Mouse (Mus musculus) CH12.LX (cell line): ENCODE data around the gene Rsrc1. TPM values are rescaled to one million over a fixed set of nuclear protein-coding genes. Genes with fewer than 3 reads are reported as not detected.

Experiments used
- DNase-seq: peaks from one replicate; pipeline ENCODE4 v3.0.0-alpha.2; 2013; ENCODE audit errors: extremely low read depth
- H3K27ac ChIP-seq: 2 replicates; pipeline ENCODE4 v1.5.1; 2012; ENCODE audit warnings: low read depth, mild to moderate bottlenecking, control low read depth, moderate library complexity; ENCODE audit not compliant: insufficient read depth
- H3K27me3 ChIP-seq: replicated peaks from 2 replicates; pipeline ENCODE3; 2012; ENCODE audit warnings: inconsistent platforms
- H3K36me3 ChIP-seq, 2 experiments: replicated peaks in 1 of 2; 2 replicates each; pipeline versions ENCODE3 to v1.6.1; 2012; ENCODE audit warnings: inconsistent platforms in 1 of 2, low read length in 1 of 2, mild to moderate bottlenecking in 1 of 2, mixed read lengths in 1 of 2, moderate library complexity in 1 of 2; ENCODE audit not compliant: control insufficient read depth in 1 of 2, insufficient read depth in 1 of 2
- H3K4me1 ChIP-seq, 2 experiments: 2 replicates each; pipeline ENCODE4 v1.6.1; 2012; ENCODE audit warnings: inconsistent platforms in 1 of 2, moderate library complexity in 1 of 2; ENCODE audit not compliant: insufficient read depth in 2 of 2, control insufficient read depth in 1 of 2
- H3K4me2 ChIP-seq: 2 replicates; pipeline ENCODE4 v1.6.1; 2012; ENCODE audit warnings: low read depth, mild to moderate bottlenecking, control low read depth; ENCODE audit not compliant: poor library complexity, insufficient read depth, severe bottlenecking
- H3K4me3 ChIP-seq, 3 experiments: fragments of 150-350 bp in 1 of 3; sonication (generic) in 1 of 3; replicated peaks in 1 of 3; 2 replicates each; pipeline versions ENCODE3 to v1.5.1; 2011 to 2012; ENCODE audit warnings: low read depth in 2 of 3, low read length in 2 of 3, mild to moderate bottlenecking in 2 of 3, moderate library complexity in 2 of 3, control low read depth in 1 of 3, improper control_type of control experiment in 1 of 3, inconsistent platforms in 1 of 3, mixed read lengths in 1 of 3; ENCODE audit not compliant: poor library complexity in 1 of 3
- H3K79me2 ChIP-seq: replicated peaks from 2 replicates; pipeline ENCODE4 v1.6.1; 2012; ENCODE audit warnings: mild to moderate bottlenecking, moderate library complexity; ENCODE audit not compliant: control insufficient read depth, poor library complexity, insufficient read depth, severe bottlenecking; ENCODE audit errors: extremely low read depth
- H3K9ac ChIP-seq: 2 replicates; pipeline ENCODE4 v1.6.1; 2012; ENCODE audit warnings: low read depth, mild to moderate bottlenecking, control low read depth, moderate library complexity; ENCODE audit not compliant: insufficient read depth
- H3K9me3 ChIP-seq: replicated peaks from 2 replicates; pipeline ENCODE3; 2012; ENCODE audit warnings: low read length, inconsistent platforms, mixed read lengths
- BHLHE40 ChIP-seq: IDR thresholded peaks from 2 replicates; pipeline ENCODE4 v1.6.1; 2011; ENCODE audit warnings: mild to moderate bottlenecking, low read depth, low read length, improper control_type of control experiment
- CTCF ChIP-seq, 2 experiments: IDR thresholded peaks in 1 of 2; conservative IDR thresholded peaks in 1 of 2; 2 replicates each; pipeline ENCODE4 v1.5.1; 2011 to 2012; ENCODE audit warnings: low read depth in 2 of 2, low read length in 2 of 2, improper control_type of control experiment in 1 of 2, inconsistent platforms in 1 of 2, mild to moderate bottlenecking in 1 of 2, moderate library complexity in 1 of 2
- EP300 ChIP-seq: IDR thresholded peaks from 2 replicates; pipeline ENCODE4 v1.6.1; 2011; ENCODE audit warnings: low read length, improper control_type of control experiment
- GABPA ChIP-seq: IDR thresholded peaks from 2 replicates; pipeline ENCODE4 v1.6.1; 2012; ENCODE audit warnings: low read depth, low read length, improper control_type of control experiment, inconsistent platforms; ENCODE audit not compliant: insufficient replicate concordance
- HCFC1 ChIP-seq: IDR thresholded peaks from 2 replicates; pipeline ENCODE4 v1.6.1; 2012; ENCODE audit warnings: low read depth, mild to moderate bottlenecking, inconsistent platforms, low read length, improper control_type of control experiment
- IRF4 ChIP-seq: IDR thresholded peaks from 2 replicates; pipeline ENCODE4 v1.6.1; 2014; ENCODE audit warnings: low read depth, mild to moderate bottlenecking, inconsistent platforms, low read length, improper control_type of control experiment
- JUN ChIP-seq: IDR thresholded peaks from 2 replicates; pipeline ENCODE4 v1.6.1; 2011; ENCODE audit warnings: low read depth, mild to moderate bottlenecking, low read length, improper control_type of control experiment, moderate library complexity; ENCODE audit not compliant: insufficient read depth
- JUND ChIP-seq: conservative IDR thresholded peaks from 2 replicates; pipeline ENCODE4 v1.6.1; 2011; ENCODE audit warnings: low read depth, low read length, improper control_type of control experiment
- MAFK ChIP-seq: IDR thresholded peaks from 2 replicates; pipeline ENCODE4 v1.6.1; 2011; ENCODE audit warnings: low read length, improper control_type of control experiment; ENCODE audit not compliant: insufficient replicate concordance
- MAX ChIP-seq: IDR thresholded peaks from 2 replicates; pipeline ENCODE4 v1.6.1; 2011; ENCODE audit warnings: low read length, improper control_type of control experiment
- MAZ ChIP-seq: IDR thresholded peaks from 2 replicates; pipeline ENCODE4 v1.6.1; 2012; ENCODE audit warnings: low read depth, mild to moderate bottlenecking, inconsistent platforms, low read length, improper control_type of control experiment, moderate library complexity
- MEF2A ChIP-seq: IDR thresholded peaks from 2 replicates; pipeline ENCODE4 v1.6.1; 2014; ENCODE audit warnings: low read depth, mild to moderate bottlenecking, inconsistent platforms, low read length, improper control_type of control experiment, borderline replicate concordance
- MXI1 ChIP-seq: IDR thresholded peaks from 2 replicates; pipeline ENCODE4 v1.6.1; 2011; ENCODE audit warnings: mild to moderate bottlenecking, low read depth, low read length, improper control_type of control experiment
- MYC ChIP-seq: IDR thresholded peaks from 2 replicates; pipeline ENCODE4 v1.6.1; 2011; ENCODE audit warnings: low read depth, mild to moderate bottlenecking, improper control_type of control experiment, low read length
- NELFE ChIP-seq: IDR thresholded peaks from 2 replicates; pipeline ENCODE4 v1.6.1; 2011; ENCODE audit warnings: low read depth, low read length, improper control_type of control experiment
- NRF1 ChIP-seq: IDR thresholded peaks from 2 replicates; pipeline ENCODE4 v1.6.1; 2014; ENCODE audit warnings: low read depth, mild to moderate bottlenecking, inconsistent platforms, low read length, improper control_type of control experiment, moderate library complexity
- PAX5 ChIP-seq: IDR thresholded peaks from 2 replicates; pipeline ENCODE4 v1.6.1; 2012; ENCODE audit warnings: low read length, inconsistent platforms, mixed read lengths
- POLR2A ChIP-seq: IDR thresholded peaks from 2 replicates; pipeline ENCODE4 v1.6.1; 2011; ENCODE audit warnings: low read depth, mild to moderate bottlenecking, improper control_type of control experiment, low read length
- POLR2AphosphoS2 ChIP-seq: IDR thresholded peaks from 2 replicates; pipeline ENCODE4 v1.6.1; 2011; ENCODE audit warnings: low read depth, low read length, improper control_type of control experiment
- RAD21 ChIP-seq: IDR thresholded peaks from 2 replicates; pipeline ENCODE4 v1.6.1; 2011; ENCODE audit warnings: low read depth, mild to moderate bottlenecking, low read length, improper control_type of control experiment, moderate library complexity
- RCOR1 ChIP-seq: conservative IDR thresholded peaks from 2 replicates; pipeline ENCODE4 v1.6.1; 2012; ENCODE audit warnings: low read depth, mild to moderate bottlenecking, inconsistent platforms, low read length, improper control_type of control experiment
- SIN3A ChIP-seq: IDR thresholded peaks from 2 replicates; pipeline ENCODE4 v1.6.1; 2012; ENCODE audit warnings: low read length, improper control_type of control experiment, inconsistent platforms
- SMC3 ChIP-seq: IDR thresholded peaks from 2 replicates; pipeline ENCODE4 v1.6.1; 2011; ENCODE audit warnings: low read depth, low read length, improper control_type of control experiment
- TBP ChIP-seq: conservative IDR thresholded peaks from 2 replicates; pipeline ENCODE4 v1.6.1; 2011; ENCODE audit warnings: low read depth, low read length, improper control_type of control experiment
- TCF12 ChIP-seq: IDR thresholded peaks from 2 replicates; pipeline ENCODE4 v1.6.1; 2014; ENCODE audit warnings: low read depth, mild to moderate bottlenecking, inconsistent platforms, low read length, improper control_type of control experiment
- UBTF ChIP-seq: IDR thresholded peaks from 2 replicates; pipeline ENCODE4 v1.6.1; 2012; ENCODE audit warnings: low read depth, mild to moderate bottlenecking, inconsistent platforms, low read length, improper control_type of control experiment, moderate library complexity
- USF1 ChIP-seq: IDR thresholded peaks from 2 replicates; pipeline ENCODE4 v1.6.1; 2014; ENCODE audit warnings: low read depth, mild to moderate bottlenecking, inconsistent platforms, low read length, improper control_type of control experiment
- USF2 ChIP-seq: conservative IDR thresholded peaks from 2 replicates; pipeline ENCODE4 v1.6.1; 2011; ENCODE audit warnings: low read depth, low read length, improper control_type of control experiment
- ZC3H11A ChIP-seq: IDR thresholded peaks from 2 replicates; pipeline ENCODE4 v1.6.1; 2012; ENCODE audit warnings: low read depth, mild to moderate bottlenecking, inconsistent platforms, low read length, improper control_type of control experiment
- ZMIZ1 ChIP-seq: IDR thresholded peaks from 2 replicates; pipeline ENCODE4 v1.6.1; 2012; ENCODE audit warnings: low read depth, mild to moderate bottlenecking, inconsistent platforms, low read length, improper control_type of control experiment
- ZNF384 ChIP-seq: IDR thresholded peaks from 2 replicates; pipeline ENCODE4 v1.6.1; 2012; ENCODE audit warnings: low read depth, low read length, improper control_type of control experiment, inconsistent platforms
- dilution Hi-C: fragments of 300-500 bp; cut with MboI; formaldehyde crosslinking; loops from 2 replicates; pipeline ENCODE4 v1.14.3; 2020; ENCODE audit warnings: low sequenced_read_pairs; ENCODE audit not compliant: extremely low pct_unique_long_range_greater_than_20kb, extremely low pct_ligation_motif_present
- in situ Hi-C: fragments of 300-500 bp; cut with MboI; formaldehyde crosslinking; loops from 3 replicates; pipeline ENCODE4 v1.14.3; 2019; ENCODE audit warnings: low sequenced_read_pairs, low pct_ligation_motif_present, low pct_unique_long_range_greater_than_20kb, mixed read lengths
- polyA plus RNA-seq: library from polyadenylated mRNA; unstranded; fragments of >175 nt; gene quantifications from 2 replicates; pipeline ENCODE4 v1.2.1, GENCODE M21; 2012; ENCODE audit warnings: low read depth; ENCODE audit not compliant: insufficient read length
- total RNA-seq, 2 experiments: library from RNA; depleted of rRNA; stranded (reverse); fragments of 300-350 nt in 1 of 2; fragments of >200 nt in 1 of 2; gene quantifications; 2 replicates each; pipeline ENCODE4 v1.2.3; 2012 to 2014

The Rsrc1 gene
- total and polyA plus RNA-seq, 3 experiments: 28.9 to 50.9 (median 34.0) TPM

DNA sequence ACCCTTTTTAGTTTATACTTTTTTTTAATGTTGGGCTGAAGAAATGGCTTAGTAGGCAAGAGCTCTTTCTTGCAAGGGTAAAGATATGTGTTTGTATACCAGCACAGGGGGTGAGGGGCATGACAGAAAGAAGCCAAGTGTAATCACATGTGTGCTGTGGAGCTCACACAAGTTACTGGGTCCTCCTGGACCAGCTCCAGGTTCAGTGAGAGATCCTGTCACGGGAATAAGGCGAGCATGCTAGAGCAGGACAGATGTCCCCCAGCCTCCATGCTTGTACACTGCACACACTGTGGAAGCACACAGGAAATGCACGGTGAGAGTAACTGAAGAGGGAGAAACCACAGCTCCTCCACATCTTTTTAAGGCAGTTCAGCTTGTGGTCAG is 371.6 kb downstream of the Rsrc1 start:
- H3K36me3 ChIP-seq: peaks cover 3 to 27% of the 10 kb centered on the region in 2 experiments
- H3K4me2 ChIP-seq: no peak overlapping the region
- no peaks in the 10 kb centered on the region for H3K9me3 ChIP-seq
- TF ChIP-seq EP300 (no peak), MAX (no peak), NELFE (no peak), RCOR1 (no peak), JUN (no peak), ZNF384 (no peak), IRF4 (no peak), BHLHE40 (no peak), HCFC1 (no peak), CTCF (conservative IDR thresholded peaks at IDR 0.05 in 1 of 2, IDR thresholded peaks at IDR 0.05 in 1 of 2; ENCODE audit: low read depth in 2 of 2, low read length in 2 of 2) (no peak), RAD21 (no peak), SMC3 (no peak), SIN3A (no peak), ZC3H11A (no peak), MYC (no peak), MXI1 (no peak), USF1 (no peak), PAX5 (no peak)
- no peak overlapping the region for H3K27ac ChIP-seq
- H3K4me1 ChIP-seq: no peaks in the 10 kb centered on the region
- H3K79me2 ChIP-seq: no peaks in the 10 kb centered on the region
- no peaks in the 10 kb centered on the region for H3K27me3 ChIP-seq
- dilution Hi-C loops: no loop called here
- DNase-seq: no peak
- in situ Hi-C loops: loop anchor here (5.0 kb wide), 1 partner anchor 210 kb away; no protein-coding TSS in a partner anchor
- H3K9ac ChIP-seq: no peak overlapping the region
- H3K4me3 ChIP-seq: no peak overlapping the region

DNA sequence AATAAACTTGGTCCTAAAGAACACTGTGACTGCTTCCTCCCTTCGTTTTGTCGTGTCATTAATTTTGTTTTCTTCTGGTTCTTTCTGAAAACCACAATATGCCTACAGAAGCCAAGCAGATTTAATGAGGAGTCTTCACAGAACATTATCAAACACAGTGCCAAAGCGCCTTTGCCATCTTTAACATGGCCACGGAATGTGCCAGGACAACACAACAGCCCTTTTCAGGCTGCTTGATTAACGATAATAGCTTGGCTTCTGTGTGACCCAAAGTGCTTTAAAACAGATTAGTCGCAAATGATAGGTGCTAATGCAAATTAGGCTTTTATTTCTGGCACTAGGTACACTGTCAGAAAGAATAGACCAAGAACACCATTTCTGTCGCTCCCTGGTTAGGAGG is 377.2 kb downstream of the Rsrc1 start:
- H3K4me2 ChIP-seq: no peak overlapping the region
- no peaks in the 10 kb centered on the region for H3K79me2 ChIP-seq
- H3K27me3 ChIP-seq: no peaks in the 10 kb centered on the region
- in situ Hi-C loops: no loop called here
- TF ChIP-seq CTCF (conservative IDR thresholded peaks at IDR 0.05 in 1 of 2, IDR thresholded peaks at IDR 0.05 in 1 of 2; ENCODE audit: low read depth in 2 of 2, low read length in 2 of 2) (no peak), MAZ (no peak), TCF12 (no peak), POLR2AphosphoS2 (no peak), USF1 (no peak), NRF1 (no peak), ZC3H11A (no peak), GABPA (no peak), POLR2A (no peak), ZNF384 (no peak), MYC (no peak), TBP (no peak), MAX (no peak), JUND (no peak), ZMIZ1 (no peak), MAFK (no peak), JUN (no peak), MEF2A (no peak), UBTF (no peak), USF2 (no peak)
- peaks cover 3 to 23% of the 10 kb centered on the region in 2 experiments for H3K36me3 ChIP-seq
- H3K9ac ChIP-seq: no peak overlapping the region
- H3K4me1 ChIP-seq: no peaks in the 10 kb centered on the region
- dilution Hi-C loops: no loop called here
- no peak overlapping the region for H3K27ac ChIP-seq
- DNase-seq: no peak
- H3K4me3 ChIP-seq: no peak overlapping the region
- no peaks in the 10 kb centered on the region for H3K9me3 ChIP-seq
